14 mouse cellular contexts compared by ENCODE assay signal in the genomic region with DNA sequence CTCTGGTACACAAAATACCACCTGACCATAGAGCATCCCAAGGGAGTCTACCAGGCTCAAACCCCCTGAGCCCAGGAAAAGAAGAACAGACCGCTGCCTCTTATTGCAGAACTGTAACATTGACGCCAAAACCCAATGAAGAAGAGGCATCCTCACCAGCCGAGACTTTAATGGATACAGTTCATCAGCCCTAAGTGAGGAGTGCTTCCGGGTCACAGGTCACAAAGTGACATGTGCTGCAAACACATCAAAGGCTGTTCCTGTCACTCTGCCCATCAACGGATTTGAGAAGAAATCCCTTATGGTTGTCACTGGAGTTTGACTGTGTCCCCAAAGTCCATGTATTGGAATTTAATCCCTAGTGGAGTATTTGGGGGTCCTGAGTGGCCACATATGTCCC.
"Had no signal": no experiment of that assay in that cellular context is flagged by ENCODE, and none has a peak within 500 bp of the region (broad histone marks: within the 10 kb centered on the region; RNA-seq: fewer than 3 reads in every experiment).

No protein-coding gene starts in this region.

- H3K27me3 ChIP-seq: midbrain, embryonic 12.5 days; midbrain, embryonic 15.5 days; neural tube, embryonic 12.5 days had no signal

- H3K4me3 ChIP-seq: megakaryocyte, embryonic 14.5 days; midbrain, embryonic 12.5 days; midbrain, embryonic 15.5 days; neural tube, embryonic 12.5 days had no signal

- H3K9ac ChIP-seq: lung, embryonic 14.5 days; midbrain, embryonic 12.5 days; midbrain, embryonic 15.5 days; neural tube, embryonic 12.5 days had no signal

- H3K4me1 ChIP-seq: midbrain, embryonic 12.5 days; midbrain, embryonic 15.5 days; neural tube, embryonic 12.5 days had no signal

- DNase-seq: lung, adult 18-20 months; lung, postnatal 10 days; lung, postnatal 36 days; right cerebral cortex, postnatal 14 days; spleen, adult 18-20 months; thymus, adult 2 months; thymus, postnatal 25 days; thymus, postnatal 4 days had no signal

- H3K36me3 ChIP-seq: midbrain, embryonic 12.5 days; midbrain, embryonic 15.5 days; neural tube, embryonic 12.5 days had no signal

- ATAC-seq: midbrain, embryonic 15.5 days had no signal

- H3K4me2 ChIP-seq: lung, embryonic 14.5 days; midbrain, embryonic 12.5 days; midbrain, embryonic 15.5 days; neural tube, embryonic 12.5 days had no signal

- H3K9me3 ChIP-seq: midbrain, embryonic 12.5 days; midbrain, embryonic 15.5 days; neural tube, embryonic 12.5 days had no signal

- H3K27ac ChIP-seq: macrophage; midbrain, embryonic 12.5 days; midbrain, embryonic 15.5 days; neural tube, embryonic 12.5 days had no signal
